In the genomic region with DNA sequence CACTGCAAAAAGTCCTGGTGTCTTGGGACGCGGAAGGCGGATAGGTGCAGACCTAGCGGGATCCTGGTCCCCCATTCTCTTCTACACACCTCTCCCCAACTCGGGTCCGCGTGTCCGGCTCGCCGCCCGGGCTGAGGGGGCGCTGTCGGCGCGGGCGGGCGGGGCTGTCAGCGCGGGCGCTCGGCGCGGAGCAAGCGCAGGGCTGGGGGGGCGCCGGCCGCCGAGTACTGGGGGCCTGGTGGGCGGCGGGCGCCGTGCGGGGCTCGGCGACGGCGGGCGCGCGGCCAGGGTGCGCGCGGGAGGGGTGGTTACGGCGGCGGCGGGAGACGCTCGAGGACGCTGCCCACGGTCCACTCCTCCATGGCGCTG, we compare ENCODE assay signal across 8 mouse cellular contexts. TPM values are rescaled to one million over a fixed set of nuclear protein-coding genes. Genes with fewer than 3 reads are reported as not detected.
DNase-seq lines count a peak whose midpoint lies in the region; ATAC-seq lines count a peak whose summit lies in the region.

No protein-coding gene starts in this region.

- ATAC-seq in forebrain, embryonic 16.5 days = no peak
- ATAC-seq in limb, embryonic 15.5 days (ENCODE audit: insufficient number of reproducible peaks, low FRiP score, low TSS enrichment, low read depth) = no peak
- ATAC-seq in stomach, embryonic 14.5 days (ENCODE audit: insufficient number of reproducible peaks, insufficient read depth, low FRiP score, low read depth) = no peak
- ATAC-seq in monocyte, adult 5-6 weeks (replicated peaks; ENCODE audit: insufficient number of reproducible peaks, low FRiP score, low TSS enrichment, poor library complexity, severe bottlenecking) = no peak

- peak overlapping the region; percentile 90 for H3K4me2 ChIP-seq in forebrain, embryonic 16.5 days (ENCODE audit: low read length)
- H3K4me2 ChIP-seq in limb, embryonic 15.5 days = peak overlapping the region; percentile 81
- H3K4me2 ChIP-seq in stomach, embryonic 14.5 days (replicated peaks; ENCODE audit: low read depth, low read length) = peak overlapping the region; percentile 87

- H3K36me3 ChIP-seq in forebrain, embryonic 16.5 days (ENCODE audit: control insufficient read depth, insufficient read depth) = no peaks in the 10 kb centered on the region
- H3K36me3 ChIP-seq in limb, embryonic 15.5 days = 0 out of 2 replicates have a peak, but pooled peaks cover 3% of the 10 kb centered on the region
- H3K36me3 ChIP-seq in stomach, embryonic 14.5 days (ENCODE audit: control insufficient read depth, insufficient read depth, low read length) = no peaks in the 10 kb centered on the region

- H3K9me3 ChIP-seq in forebrain, embryonic 16.5 days (ENCODE audit: control insufficient read depth, low read length) = no peaks in the 10 kb centered on the region
- no peaks in the 10 kb centered on the region for H3K9me3 ChIP-seq in limb, embryonic 15.5 days
- H3K9me3 ChIP-seq in stomach, embryonic 14.5 days (ENCODE audit: control insufficient read depth, low read depth, low read length) = no peaks in the 10 kb centered on the region

- H3K4me3 ChIP-seq in forebrain, embryonic 16.5 days (replicated peaks; ENCODE audit: low read length) = peak overlapping the region; percentile 74
- H3K4me3 ChIP-seq in limb, embryonic 15.5 days = peak overlapping the region; percentile 64
- peak overlapping the region; percentile 55 for H3K4me3 ChIP-seq in stomach, embryonic 14.5 days (ENCODE audit: low read depth, low read length)

- DNase-seq in right cerebral cortex, postnatal 14 days = peak; percentile 24
- DNase-seq in right cerebral cortex, postnatal 36 days (ENCODE audit: low spot score in 2 of 2) = no peak
- no peak for DNase-seq in frontal cortex, postnatal 10 days (ENCODE audit: low spot score in 2 of 2)
- no peak for DNase-seq in thymus, postnatal 10 days (ENCODE audit: low spot score in 2 of 2)

- H3K27ac ChIP-seq in forebrain, embryonic 16.5 days (ENCODE audit: low read length) = peak overlapping the region; percentile 68
- H3K27ac ChIP-seq in limb, embryonic 15.5 days = no peak overlapping the region
- no peak overlapping the region for H3K27ac ChIP-seq in stomach, embryonic 14.5 days (ENCODE audit: low read length)

- H3K27me3 ChIP-seq in forebrain, embryonic 16.5 days (replicated peaks; ENCODE audit: control insufficient read depth, insufficient read depth, low read length) = peaks cover 8% of the 10 kb centered on the region; the same call in 1 of the 2 replicates
- peaks cover 49% of the 10 kb centered on the region for H3K27me3 ChIP-seq in limb, embryonic 15.5 days
- H3K27me3 ChIP-seq in stomach, embryonic 14.5 days (ENCODE audit: control insufficient read depth, insufficient read depth, low read length) = peaks cover 35% of the 10 kb centered on the region

- WGBS in forebrain, embryonic 16.5 days = 0% methylated on average over 43 of the region's 52 CpGs
- under 1% methylated on average over 46 of the region's 52 CpGs for WGBS in limb, embryonic 15.5 days
- under 1% methylated on average over 43 of the region's 52 CpGs for WGBS in stomach, embryonic 14.5 days

- peak overlapping the region; percentile 78 for H3K9ac ChIP-seq in forebrain, embryonic 16.5 days (replicated peaks; ENCODE audit: low read depth, low read length)
- H3K9ac ChIP-seq in limb, embryonic 15.5 days = no peak overlapping the region
- H3K9ac ChIP-seq in stomach, embryonic 14.5 days (replicated peaks; ENCODE audit: low read depth, low read length) = no peak overlapping the region

- H3K4me1 ChIP-seq in forebrain, embryonic 16.5 days (replicated peaks; ENCODE audit: control insufficient read depth, insufficient read depth, low read length) = peaks cover 51% of the 10 kb centered on the region
- H3K4me1 ChIP-seq in limb, embryonic 15.5 days = peaks cover 55% of the 10 kb centered on the region
- H3K4me1 ChIP-seq in stomach, embryonic 14.5 days (ENCODE audit: control insufficient read depth, insufficient read depth, low read length) = peaks cover 14% of the 10 kb centered on the region

RNA-seq across cellular contexts. Expression of gene Kif26a, which starts 2.2 kb away (rescaled TPM):
- polyA plus RNA-seq in forebrain, embryonic 16.5 days (2015; fragmentation: Nextera tagmentation; extraction: Ambion mirVana) = 17.3 and 21.2 TPM in 2 replicates
- polyA plus RNA-seq in limb, embryonic 15.5 days (2015; fragmentation: Nextera tagmentation; extraction: Ambion mirVana) = 6.3 and 8.7 TPM in 2 replicates
- polyA plus RNA-seq in stomach, embryonic 14.5 days (2014; fragmentation: Nextera tagmentation; extraction: Ambion mirVana) = 2.9 and 3.0 TPM in 2 replicates
- not detected in 3 replicates for total RNA-seq in monocyte, adult 5-6 weeks (2017)

RNA-seq across cellular contexts. Expression of gene Aspg, which starts 37.3 kb away (rescaled TPM):
- polyA plus RNA-seq in forebrain, embryonic 16.5 days (2015; fragmentation: Nextera tagmentation; extraction: Ambion mirVana) = 0.37 and 0.75 TPM in 2 replicates
- polyA plus RNA-seq in limb, embryonic 15.5 days (2015; fragmentation: Nextera tagmentation; extraction: Ambion mirVana) = 8.0 and 9.2 TPM in 2 replicates
- polyA plus RNA-seq in stomach, embryonic 14.5 days (2014; fragmentation: Nextera tagmentation; extraction: Ambion mirVana) = 1.7 TPM in 2 replicates
- total RNA-seq in monocyte, adult 5-6 weeks (2017) = not detected in 3 replicates
